ENCODE assay signal across 13 mouse cellular contexts in the genomic region with DNA sequence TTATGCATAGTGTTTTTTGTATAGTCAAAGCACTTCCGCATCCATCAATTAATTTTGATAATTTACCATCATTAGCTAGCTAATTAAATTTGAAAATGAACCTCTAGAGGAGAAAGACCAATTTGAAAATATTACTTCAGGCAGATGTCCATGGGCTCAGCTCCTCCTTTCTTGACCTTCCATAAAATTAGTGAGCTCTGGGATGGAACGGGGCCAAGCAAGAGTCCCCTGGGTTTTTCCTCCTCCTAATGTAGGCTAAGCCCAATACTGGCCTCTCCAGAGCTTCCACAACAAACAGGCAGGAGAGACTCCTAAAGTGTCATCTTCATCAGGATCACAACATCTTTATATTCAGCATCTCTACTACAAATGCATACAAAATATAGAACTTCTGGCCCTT.
DNase-seq lines count a peak whose midpoint lies in the region; ATAC-seq and TF ChIP-seq lines count a peak whose summit lies in the region.
"Had no signal": no experiment of that assay in that cellular context is flagged by ENCODE, and none has a peak within 500 bp of the region (broad histone marks: within the 10 kb centered on the region; RNA-seq: fewer than 3 reads in every experiment).

No protein-coding gene starts in this region.

- no peak overlapping the region for H3K9ac ChIP-seq in lung, embryonic 14.5 days
- no peak overlapping the region for H3K9ac ChIP-seq in midbrain, postnatal 0 days (replicated peaks; ENCODE audit: low read length, poor library complexity, severe bottlenecking)
- no peak overlapping the region for H3K9ac ChIP-seq in midbrain, embryonic 16.5 days (ENCODE audit: low read depth, low read length)
- H3K9ac ChIP-seq: liver, embryonic 12.5 days; midbrain, embryonic 15.5 days; stomach, embryonic 15.5 days had no signal

- H3K4me1 ChIP-seq in lung, embryonic 14.5 days (ENCODE audit: insufficient read depth): no peaks in the 10 kb centered on the region
- no peaks in the 10 kb centered on the region for H3K4me1 ChIP-seq in lung, adult 2 months (ENCODE audit: control insufficient read depth, insufficient read depth, low read length)
- H3K4me1 ChIP-seq in midbrain, postnatal 0 days (ENCODE audit: insufficient read depth, low read length): no peaks in the 10 kb centered on the region
- H3K4me1 ChIP-seq in midbrain, embryonic 16.5 days (ENCODE audit: control insufficient read depth, insufficient read depth, low read length): no peaks in the 10 kb centered on the region
- H3K4me1 ChIP-seq: liver, embryonic 12.5 days; midbrain, embryonic 15.5 days; stomach, embryonic 15.5 days had no signal

- peak; percentile 9 for DNase-seq in adrenal gland, postnatal 25 days
- no peak for DNase-seq in adrenal gland, adult 2 months
- peak; percentile 5 for DNase-seq in lung, embryonic 14.5 days
- no peak for DNase-seq in lung, adult 2 months
- DNase-seq in heart, postnatal 36 days: peak; percentile 30 to 31
- peak; percentile 76 to 78 for DNase-seq in kidney, postnatal 4 days
- no peak for DNase-seq in midbrain, postnatal 0 days (ENCODE audit: low spot score)
- DNase-seq: cerebellum, adult 9-11 months; right cerebral cortex, postnatal 25 days had no signal

- no peak overlapping the region for H3K27ac ChIP-seq in lung, embryonic 14.5 days (ENCODE audit: low read depth)
- H3K27ac ChIP-seq in midbrain, postnatal 0 days (ENCODE audit: low read depth, low read length): no peak overlapping the region
- H3K27ac ChIP-seq in midbrain, embryonic 16.5 days (ENCODE audit: low read length): no peak overlapping the region
- H3K27ac ChIP-seq: liver, embryonic 12.5 days; midbrain, embryonic 15.5 days; stomach, embryonic 15.5 days had no signal

- intact Hi-C loops in heart, postnatal 36 days (cut with DNase I): no loop called here

- TF ChIP-seq CTCF in lung, embryonic 14.5 days (IDR thresholded peaks at IDR 0.05; ENCODE audit: low read depth): no peak
- TF ChIP-seq CTCF in lung, adult 2 months (IDR thresholded peaks at IDR 0.05; ENCODE audit: insufficient read depth, low read length): no peak
- no peak for TF ChIP-seq CTCF in midbrain, postnatal 0 days (IDR thresholded peaks at IDR 0.05)

- ATAC-seq in lung, embryonic 14.5 days (ENCODE audit: insufficient read depth): no peak
- ATAC-seq in midbrain, postnatal 0 days (ENCODE audit: low FRiP score): no peak
- ATAC-seq in midbrain, embryonic 16.5 days: no peak
- ATAC-seq: liver, embryonic 12.5 days; midbrain, embryonic 15.5 days had no signal

- no peak overlapping the region for H3K4me2 ChIP-seq in lung, embryonic 14.5 days
- no peak overlapping the region for H3K4me2 ChIP-seq in midbrain, postnatal 0 days (ENCODE audit: low read depth, low read length, poor library complexity, severe bottlenecking)
- no peak overlapping the region for H3K4me2 ChIP-seq in midbrain, embryonic 16.5 days (ENCODE audit: low read length)
- H3K4me2 ChIP-seq: liver, embryonic 12.5 days; midbrain, embryonic 15.5 days; stomach, embryonic 15.5 days had no signal

- no peaks in the 10 kb centered on the region for H3K27me3 ChIP-seq in lung, embryonic 14.5 days (ENCODE audit: insufficient read depth, low read length)
- H3K27me3 ChIP-seq in midbrain, postnatal 0 days (ENCODE audit: insufficient read depth, low read length): no peaks in the 10 kb centered on the region
- no peaks in the 10 kb centered on the region for H3K27me3 ChIP-seq in midbrain, embryonic 16.5 days (ENCODE audit: control insufficient read depth, insufficient read depth, low read depth, low read length)
- H3K27me3 ChIP-seq: midbrain, embryonic 15.5 days; stomach, embryonic 15.5 days had no signal

- 84% methylated on average over 2 of the region's 2 CpGs for WGBS in lung, embryonic 14.5 days
- 88% methylated on average over 2 of the region's 2 CpGs for WGBS in lung, adult 2 months
- WGBS in midbrain, postnatal 0 days: 78% methylated on average over 2 of the region's 2 CpGs
- WGBS in midbrain, embryonic 16.5 days: 72% methylated on average over 2 of the region's 2 CpGs

- no peaks in the 10 kb centered on the region for H3K9me3 ChIP-seq in lung, embryonic 14.5 days (ENCODE audit: low read depth, low read length)
- no peaks in the 10 kb centered on the region for H3K9me3 ChIP-seq in midbrain, postnatal 0 days (ENCODE audit: low read length)
- no peaks in the 10 kb centered on the region for H3K9me3 ChIP-seq in midbrain, embryonic 16.5 days (replicated peaks; ENCODE audit: control insufficient read depth, low read length, poor library complexity, severe bottlenecking)
- H3K9me3 ChIP-seq: liver, embryonic 12.5 days; midbrain, embryonic 15.5 days; stomach, embryonic 15.5 days had no signal

- no peak overlapping the region for H3K4me3 ChIP-seq in lung, embryonic 14.5 days (ENCODE audit: low read depth, low read length)
- no peak overlapping the region for H3K4me3 ChIP-seq in lung, adult 2 months (replicated peaks; ENCODE audit: extremely low read depth, low read depth, low read length)
- no peak overlapping the region for H3K4me3 ChIP-seq in midbrain, postnatal 0 days (ENCODE audit: low read depth, low read length)
- H3K4me3 ChIP-seq in midbrain, embryonic 16.5 days (ENCODE audit: low read depth, low read length): no peak overlapping the region
- H3K4me3 ChIP-seq: liver, embryonic 12.5 days; midbrain, embryonic 15.5 days; stomach, embryonic 15.5 days had no signal

- TF ChIP-seq POLR2A in lung, adult 2 months (IDR thresholded peaks at IDR 0.05; ENCODE audit: borderline replicate concordance, extremely low read depth, low read depth, low read length): no peak

- H3K36me3 ChIP-seq in lung, embryonic 14.5 days (ENCODE audit: insufficient read depth): no peaks in the 10 kb centered on the region
- H3K36me3 ChIP-seq in midbrain, postnatal 0 days (ENCODE audit: insufficient read depth, low read length): no peaks in the 10 kb centered on the region
- no peaks in the 10 kb centered on the region for H3K36me3 ChIP-seq in midbrain, embryonic 16.5 days (ENCODE audit: control insufficient read depth, insufficient read depth, low read length)
- H3K36me3 ChIP-seq: liver, embryonic 12.5 days; midbrain, embryonic 15.5 days; stomach, embryonic 15.5 days had no signal

Comparison
In these comparisons a context has a peak if more than half of its experiments do, and no peak if none do; other contexts are left out.
1. DNase-seq: peak in adrenal gland, postnatal 25 days (single experiment), lung, embryonic 14.5 days (single experiment), heart, postnatal 36 days (2 of 2) and kidney, postnatal 4 days (2 of 2); none in adrenal gland, adult 2 months (single experiment), lung, adult 2 months (single experiment) and midbrain, postnatal 0 days (single experiment).